Mouse (Mus musculus): ENCODE results near the gene Abca1. TPM values are rescaled to one million over a fixed set of nuclear protein-coding genes. Genes with fewer than 3 reads are reported as not detected.

The Abca1 gene
- 6.9 TPM for polyA plus RNA-seq (2014; fragmentation: Illumina TruSeq; extraction: RNeasy Lipid Tissue Mini Kit (QIAGEN cat#74804); ENCODE audit: insufficient read depth, low read depth, low replicate concordance)

GRCm38 (mm10) chr4:53159767-53160166 lies at the start of gene Abca1:
Gene Abca1 (minus strand): TSS chr4:53159895.

DNA sequence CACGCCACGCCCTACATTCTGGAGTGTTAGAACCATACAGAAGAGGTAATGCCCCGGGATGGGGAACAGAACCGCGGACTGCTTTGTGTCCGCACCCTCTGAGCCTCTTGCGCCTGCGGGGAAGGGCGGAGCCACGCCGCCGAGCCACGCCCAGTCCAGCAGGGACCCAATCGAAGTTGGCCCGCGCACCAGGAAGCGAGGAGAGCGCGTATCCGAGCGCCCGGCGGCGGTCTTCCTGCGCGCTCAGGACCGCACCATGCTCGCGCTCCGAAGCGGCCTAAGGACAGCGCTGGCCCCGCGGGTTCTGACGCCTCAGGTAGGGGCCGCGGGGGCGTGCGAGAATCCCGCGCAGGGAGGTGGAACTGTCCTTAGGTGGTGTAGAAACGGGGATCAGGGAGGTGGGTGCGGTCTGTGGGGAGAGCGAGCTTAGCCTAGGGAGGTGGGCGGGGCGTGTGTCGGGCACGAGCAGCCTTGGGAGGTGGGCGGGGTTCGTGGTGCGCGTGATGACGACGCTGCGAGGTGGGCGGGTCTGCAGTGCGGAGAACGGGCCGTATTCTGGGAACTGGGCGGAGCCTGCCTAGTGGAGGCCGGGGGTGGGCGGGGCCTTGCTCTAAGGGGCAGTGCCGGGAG lies 147.8 kb downstream of the Abca1 start, which contains the start of gene Nipsnap3b:
Nipsnap3b (plus strand) TSS at position 149 of the 630 bp plus-strand sequence.

GRCm38 (mm10) chr4:52989248-52989647 lies 170.4 kb downstream of the Abca1 start, which contains the start of gene Nipsnap3a:
Gene Nipsnap3a (plus strand): TSS chr4:52989272.

Other genes starting within 250 kb of the Abca1 start
- gene Olfr272, start 240.7 kb downstream of the Abca1 start, polyA plus RNA-seq (2014; fragmentation: Illumina TruSeq; extraction: RNeasy Lipid Tissue Mini Kit (QIAGEN cat#74804); ENCODE audit: insufficient read depth, low read depth, low replicate concordance) = not detected
- not detected for gene Olfr270, start 195.3 kb downstream of the Abca1 start, polyA plus RNA-seq (2014; fragmentation: Illumina TruSeq; extraction: RNeasy Lipid Tissue Mini Kit (QIAGEN cat#74804); ENCODE audit: insufficient read depth, low read depth, low replicate concordance)
- gene Nipsnap3a, start 170.6 kb downstream of the Abca1 start, polyA plus RNA-seq (2014; fragmentation: Illumina TruSeq; extraction: RNeasy Lipid Tissue Mini Kit (QIAGEN cat#74804); ENCODE audit: insufficient read depth, low read depth, low replicate concordance) = not detected
- 23.2 TPM for gene Nipsnap3b, start 148.0 kb downstream of the Abca1 start, polyA plus RNA-seq (2014; fragmentation: Illumina TruSeq; extraction: RNeasy Lipid Tissue Mini Kit (QIAGEN cat#74804); ENCODE audit: insufficient read depth, low read depth, low replicate concordance)